Mouse (Mus musculus) liver, embryonic 15.5 days (tissue): ENCODE data around the gene Krtap12-1. TPM values are rescaled to one million over a fixed set of nuclear protein-coding genes. Genes with fewer than 3 reads are reported as not detected.
A peak's percentile ranks its signal among the peaks of the same experiment; 100 is the strongest.
"Not testable (repeated sequence)": the region's sequence is repeated elsewhere in the genome, so short reads cannot be mapped to it uniquely, and the experiment has no call there.

Experiments used
- ATAC-seq: fragments of 200-750 bp; cut with Nextera tagmentation; 2 replicates; pipeline ENCODE4 v1.8.0; 2017; ENCODE audit warnings: moderate number of reproducible peaks, mild to moderate bottlenecking, moderate library complexity; ENCODE audit not compliant: insufficient read depth
- H3K27ac ChIP-seq: fragments of 300-500 bp; sonication (generic); replicated peaks from 2 replicates; pipeline ENCODE4 v1.5.1; 2015; ENCODE audit warnings: mild to moderate bottlenecking, inconsistent platforms
- H3K27me3 ChIP-seq: fragments of 300-500 bp; sonication (generic); 2 replicates; pipeline ENCODE4 v1.6.1; 2015; ENCODE audit warnings: mild to moderate bottlenecking, inconsistent platforms
- H3K36me3 ChIP-seq: fragments of 300-500 bp; sonication (generic); replicated peaks from 2 replicates; pipeline ENCODE4 v1.6.1; 2015; ENCODE audit warnings: moderate library complexity, mild to moderate bottlenecking, inconsistent platforms
- H3K4me1 ChIP-seq: fragments of 300-500 bp; sonication (generic); replicated peaks from 2 replicates; pipeline ENCODE4 v1.6.1; 2015; ENCODE audit warnings: inconsistent platforms
- H3K4me2 ChIP-seq: fragments of 300-500 bp; sonication (generic); 2 replicates; pipeline ENCODE4 v1.6.1; 2015; ENCODE audit warnings: moderate library complexity, mild to moderate bottlenecking, inconsistent platforms
- H3K4me3 ChIP-seq: fragments of 300-500 bp; sonication (generic); replicated peaks from 2 replicates; pipeline ENCODE4 v1.5.1; 2015; ENCODE audit warnings: mild to moderate bottlenecking, inconsistent platforms
- H3K9ac ChIP-seq: fragments of 300-500 bp; sonication (generic); 2 replicates; pipeline ENCODE4 v1.6.1; 2015; ENCODE audit warnings: moderate library complexity, mild to moderate bottlenecking, inconsistent platforms
- H3K9me3 ChIP-seq: fragments of 300-500 bp; sonication (generic); replicated peaks from 2 replicates; pipeline ENCODE4 v1.6.1; 2016; ENCODE audit warnings: inconsistent platforms
- WGBS: fragments of 180-500 bp; shearing (Covaris S2); methylation state at CpG from one replicate; pipeline ENCODE4 v1.1.7; 2015; ENCODE audit warnings: mixed read lengths; ENCODE audit not compliant: insufficient replicate concordance; 5-methylcytosine and 5-hydroxymethylcytosine counted together
- polyA plus RNA-seq: library from polyadenylated mRNA; unstranded; fragments of >200 nt; fragmentation: Nextera tagmentation; extraction: Ambion mirVana; gene quantifications from 2 replicates; pipeline ENCODE4 v1.2.1, GENCODE M21; 2015

Gene Krtap12-1
- not detected in 2 replicates for polyA plus RNA-seq

GRCm38 (mm10) chr10:77720299-77720698 is at the start of gene Krtap12-1:
Gene Krtap12-1 (plus strand): TSS chr10:77720599.
- H3K4me3 ChIP-seq: not testable (repeated sequence)
- WGBS: 65% methylated on average over 1 of the region's 1 CpGs

GRCm38 (mm10) chr10:77670710-77671109 is 49.7 kb upstream of the Krtap12-1 start:
- Histone ChIP-seq H3K9ac (no peak overlapping the region), H3K4me1 (peaks cover 14% of the 10 kb centered on the region), H3K27ac (no peak overlapping the region), H3K9me3 (no peaks in the 10 kb centered on the region), H3K4me3 (no peak overlapping the region), H3K27me3 (peaks cover 22% of the 10 kb centered on the region), H3K4me2 (no peak overlapping the region), H3K36me3 (no peaks in the 10 kb centered on the region)
- no peak for ATAC-seq
- 71% methylated on average over 4 of the region's 4 CpGs for WGBS

More at GRCm38 (mm10) chr10:77720299-77720698, at the start of gene Krtap12-1:
- H3K27ac ChIP-seq, H3K4me2 ChIP-seq, H3K27me3 ChIP-seq, H3K9ac ChIP-seq, H3K36me3 ChIP-seq, ATAC-seq, H3K4me1 ChIP-seq, H3K9me3 ChIP-seq: not testable (repeated sequence)

- H3K4me3 ChIP-seq: no peak overlapping the region
- H3K27ac ChIP-seq: no peak overlapping the region
- WGBS: 12% methylated on average over 4 of the region's 4 CpGs
- H3K9ac ChIP-seq: no peak overlapping the region
- H3K9me3 ChIP-seq: no peaks in the 10 kb centered on the region
- ATAC-seq: peak; percentile 85
- no peaks in the 10 kb centered on the region for H3K36me3 ChIP-seq
- peaks cover 14% of the 10 kb centered on the region for H3K4me1 ChIP-seq
- H3K27me3 ChIP-seq: peaks cover 25% of the 10 kb centered on the region
- peak overlapping the region; percentile 2; the same call in 1 of the 2 replicates for H3K4me2 ChIP-seq
These were observed 48.9 kb upstream of the Krtap12-1 start for GRCm38 (mm10) chr10:77671519-77671918.

- Histone ChIP-seq H3K9me3 (no peaks in the 10 kb centered on the region), H3K4me3 (no peak overlapping the region), H3K27ac (no peak overlapping the region), H3K4me2 (no peak overlapping the region), H3K4me1 (peaks cover 14% of the 10 kb centered on the region), H3K27me3 (peaks cover 43% of the 10 kb centered on the region), H3K36me3 (no peaks in the 10 kb centered on the region), H3K9ac (no peak overlapping the region)
- no peak for ATAC-seq
- WGBS: 57% methylated on average over 13 of the region's 13 CpGs
These were observed 46.6 kb upstream of the Krtap12-1 start for GRCm38 (mm10) chr10:77673765-77674164.

GRCm38 (mm10) chr10:77677562-77677961 is 42.8 kb upstream of the Krtap12-1 start:
- Histone ChIP-seq H3K4me3 (no peak overlapping the region), H3K4me1 (no peaks in the 10 kb centered on the region), H3K4me2 (no peak overlapping the region), H3K27me3 (peaks cover 71% of the 10 kb centered on the region), H3K27ac (no peak overlapping the region), H3K36me3 (no peaks in the 10 kb centered on the region), H3K9ac (no peak overlapping the region), H3K9me3 (no peaks in the 10 kb centered on the region)
- no peak for ATAC-seq
- WGBS: 1% methylated on average over 35 of the region's 35 CpGs

- 52% methylated on average over 7 of the region's 7 CpGs for WGBS
- Histone ChIP-seq H3K4me2 (no peak overlapping the region), H3K27me3 (peaks cover 90% of the 10 kb centered on the region), H3K9ac (no peak overlapping the region), H3K4me1 (no peaks in the 10 kb centered on the region), H3K9me3 (no peaks in the 10 kb centered on the region), H3K4me3 (no peak overlapping the region), H3K27ac (no peak overlapping the region), H3K36me3 (no peaks in the 10 kb centered on the region)
- no peak for ATAC-seq
These were observed 37.4 kb upstream of the Krtap12-1 start for GRCm38 (mm10) chr10:77682994-77683393.

- no peak overlapping the region for H3K27ac ChIP-seq
- peaks cover 90% of the 10 kb centered on the region for H3K27me3 ChIP-seq
- H3K36me3 ChIP-seq: no peaks in the 10 kb centered on the region
- no peak overlapping the region for H3K9ac ChIP-seq
- no peak for ATAC-seq
- no peak overlapping the region for H3K4me3 ChIP-seq
- WGBS: 31% methylated on average over 8 of the region's 8 CpGs
- no peaks in the 10 kb centered on the region for H3K9me3 ChIP-seq
- H3K4me1 ChIP-seq: no peaks in the 10 kb centered on the region
- no peak overlapping the region for H3K4me2 ChIP-seq
These were observed 36.2 kb upstream of the Krtap12-1 start for GRCm38 (mm10) chr10:77684181-77684580.

- Histone ChIP-seq H3K9me3 (no peaks in the 10 kb centered on the region), H3K4me1 (no peaks in the 10 kb centered on the region), H3K9ac (no peak within 1 kb of the TSS), H3K27ac (no peak within 1 kb of the TSS), H3K4me3 (no peak within 1 kb of the TSS), H3K4me2 (no peak within 1 kb of the TSS), H3K27me3 (peaks cover 74% of the 10 kb centered on the region), H3K36me3 (no peaks in the 10 kb centered on the region)
- no peak for ATAC-seq
- WGBS: 5% methylated on average over 22 of the region's 22 CpGs
These were observed 34.3 kb upstream of the Krtap12-1 start, which contains the start of gene Tspear for GRCm38 (mm10) chr10:77685895-77686664. Gene Tspear (plus strand): TSS chr10:77686569.

- Histone ChIP-seq H3K9ac (no peak overlapping the region), H3K27ac (no peak overlapping the region), H3K9me3 (no peaks in the 10 kb centered on the region), H3K4me3 (no peak overlapping the region), H3K36me3 (no peaks in the 10 kb centered on the region), H3K27me3 (peaks cover 74% of the 10 kb centered on the region), H3K4me1 (no peaks in the 10 kb centered on the region), H3K4me2 (no peak overlapping the region)
- 23% methylated on average over 10 of the region's 10 CpGs for WGBS
- no peak for ATAC-seq
These were observed 33.4 kb upstream of the Krtap12-1 start for GRCm38 (mm10) chr10:77687021-77687420.

- H3K27ac ChIP-seq, H3K4me2 ChIP-seq, H3K9ac ChIP-seq, H3K4me1 ChIP-seq, H3K36me3 ChIP-seq, H3K9me3 ChIP-seq, H3K4me3 ChIP-seq, ATAC-seq: not testable (repeated sequence)
- H3K27me3 ChIP-seq: peaks cover 43% of the 10 kb centered on the region
- WGBS: 47% methylated on average over 3 of the region's 3 CpGs
These were observed 30.0 kb upstream of the Krtap12-1 start, which contains the start of gene Gm19402 for GRCm38 (mm10) chr10:77690356-77690807. Gene Gm19402 (minus strand): TSS chr10:77690757.

GRCm38 (mm10) chr10:77697133-77697532 is 23.3 kb upstream of the Krtap12-1 start, which contains the start of gene Gm9508:
Gene Gm9508 (minus strand): TSS chr10:77697233.
- H3K27me3 ChIP-seq: no peaks in the 10 kb centered on the region
- ATAC-seq: no peak
- no peaks in the 10 kb centered on the region for H3K36me3 ChIP-seq
- 32% methylated on average over 4 of the region's 4 CpGs for WGBS
- H3K4me2 ChIP-seq: no peak within 1 kb of the TSS
- H3K9me3 ChIP-seq: no peaks in the 10 kb centered on the region
- no peaks in the 10 kb centered on the region for H3K4me1 ChIP-seq
- no peak within 1 kb of the TSS for H3K27ac ChIP-seq
- no peak within 1 kb of the TSS for H3K4me3 ChIP-seq
- H3K9ac ChIP-seq: no peak within 1 kb of the TSS
